Mouse (Mus musculus): ENCODE results near the gene Cdk18.

- no peak for TF ChIP-seq CTCF (IDR thresholded peaks at IDR 0.05; ENCODE audit: control insufficient read depth, insufficient read depth, insufficient replicate concordance, low read depth, low read length)
- no peak for TF ChIP-seq POLR2A (IDR thresholded peaks at IDR 0.05; ENCODE audit: control insufficient read depth, low read depth, low read length)
Observed at GRCm38 (mm10) chr1:132141753-132142152, 2.3 kb upstream of the Cdk18 start.
